Mouse (Mus musculus) kidney, postnatal 4 days (tissue): ENCODE data around the gene Limk1.

Source experiments
- DNase-seq, 2 experiments: peaks; one replicate each; pipeline ENCODE4 v3.0.0; 2021; ENCODE audit warnings: mixed read lengths in 2 of 2

Gene Limk1

GRCm38 (mm10) chr5:134688086-134688717, at the start of gene Limk1:
TSS of gene Limk1 (minus strand) at chr5:134688598.
- no peak for DNase-seq

- DNase-seq = no peak
These were observed 46.5 kb upstream of the Limk1 start for GRCm38 (mm10) chr5:134734920-134735319.

GRCm38 (mm10) chr5:134734072-134734471, 45.7 kb upstream of the Limk1 start:
- no peak for DNase-seq

GRCm38 (mm10) chr5:134733241-134733640, 44.8 kb upstream of the Limk1 start:
- no peak for DNase-seq

GRCm38 (mm10) chr5:134729124-134729523, 40.7 kb upstream of the Limk1 start:
- DNase-seq = no peak

- DNase-seq = no peak
These were observed 40.1 kb upstream of the Limk1 start for GRCm38 (mm10) chr5:134728535-134728934.

- no peak for DNase-seq
These were observed 38.7 kb upstream of the Limk1 start for GRCm38 (mm10) chr5:134727001-134727639.

- DNase-seq = no peak
These were observed 36.9 kb upstream of the Limk1 start for GRCm38 (mm10) chr5:134725299-134725698.

- DNase-seq = no peak
These were observed 31.7 kb upstream of the Limk1 start for GRCm38 (mm10) chr5:134720058-134720457.

GRCm38 (mm10) chr5:134711076-134711475, 22.7 kb upstream of the Limk1 start:
- peak; percentile 43 to 44 for DNase-seq

GRCm38 (mm10) chr5:134709275-134709674, 20.9 kb upstream of the Limk1 start:
- peak in 1 of 2 experiments; percentile 26 for DNase-seq

- DNase-seq = peak; percentile 85 to 86
These were observed 15.8 kb upstream of the Limk1 start for GRCm38 (mm10) chr5:134704157-134704556.

- no peak for DNase-seq
These were observed 7.1 kb upstream of the Limk1 start for GRCm38 (mm10) chr5:134695539-134695938.

GRCm38 (mm10) chr5:134695082-134695481, 6.7 kb upstream of the Limk1 start:
- no peak for DNase-seq

- no peak for DNase-seq
These were observed 4.3 kb upstream of the Limk1 start for GRCm38 (mm10) chr5:134692704-134693103.

- DNase-seq = peak; percentile 99
These were observed 403 bp upstream of the Limk1 start for GRCm38 (mm10) chr5:134688718-134689284.

- no peak for DNase-seq
These were observed 1.2 kb downstream of the Limk1 start for GRCm38 (mm10) chr5:134687187-134687586.

- no peak for DNase-seq
These were observed 1.9 kb downstream of the Limk1 start for GRCm38 (mm10) chr5:134686541-134686940.

- DNase-seq = no peak
These were observed 4.0 kb downstream of the Limk1 start for GRCm38 (mm10) chr5:134684398-134684797.

- DNase-seq = no peak
These were observed 4.6 kb downstream of the Limk1 start for GRCm38 (mm10) chr5:134683813-134684212.

GRCm38 (mm10) chr5:134680238-134680637, 8.2 kb downstream of the Limk1 start:
- no peak for DNase-seq

GRCm38 (mm10) chr5:134678827-134679546, 9.4 kb downstream of the Limk1 start:
- DNase-seq = no peak

GRCm38 (mm10) chr5:134678031-134678430, 10.4 kb downstream of the Limk1 start:
- no peak for DNase-seq

GRCm38 (mm10) chr5:134677491-134677890, 10.9 kb downstream of the Limk1 start:
- no peak for DNase-seq
